Mouse (Mus musculus): ENCODE measurements around the gene Ppp1r12c. TPM values are rescaled to one million over a fixed set of nuclear protein-coding genes. Genes with fewer than 3 reads are reported as not detected.
"Not testable (repeated sequence)": the region's sequence is repeated elsewhere in the genome, so short reads cannot be mapped to it uniquely, and the experiment has no call there.

Gene Ppp1r12c
- polyA plus RNA-seq, 1 experiment from 2014 or later, result 55.4 TPM

GRCm38 (mm10) chr7:4539019-4539418 lies 37.5 kb upstream of the Ppp1r12c start:
- Histone ChIP-seq H3K36me3 (ENCODE audit: insufficient read depth, low read length) (no peaks in the 10 kb centered on the region), H3K4me2 (replicated peaks; ENCODE audit: low read depth, low read length) (no peak overlapping the region), H3K27me3 (replicated peaks; ENCODE audit: insufficient read depth, low read length) (no peaks in the 10 kb centered on the region), H3K27ac (ENCODE audit: low read length) (no peak overlapping the region), H3K4me3 (ENCODE audit: low read depth, low read length) (no peak overlapping the region), H3K4me1 (ENCODE audit: insufficient read depth, low read depth, low read length) (no peaks in the 10 kb centered on the region), H3K9ac (replicated peaks; ENCODE audit: low read depth) (no peak overlapping the region), H3K9me3 (ENCODE audit: low read length) (no peaks in the 10 kb centered on the region)
- no peak for TF ChIP-seq EP300 (IDR thresholded peaks at IDR 0.05)
- TF ChIP-seq CTCF (IDR thresholded peaks at IDR 0.05), result no peak
- ATAC-seq (no peak), DNase-seq (ENCODE audit: low spot score) (no peak)
- WGBS, result 62% methylated on average over 2 of the region's 2 CpGs

- no peak for DNase-seq (ENCODE audit: low spot score)
Measured at GRCm38 (mm10) chr7:4537181-4537580, 35.7 kb upstream of the Ppp1r12c start.

DNA sequence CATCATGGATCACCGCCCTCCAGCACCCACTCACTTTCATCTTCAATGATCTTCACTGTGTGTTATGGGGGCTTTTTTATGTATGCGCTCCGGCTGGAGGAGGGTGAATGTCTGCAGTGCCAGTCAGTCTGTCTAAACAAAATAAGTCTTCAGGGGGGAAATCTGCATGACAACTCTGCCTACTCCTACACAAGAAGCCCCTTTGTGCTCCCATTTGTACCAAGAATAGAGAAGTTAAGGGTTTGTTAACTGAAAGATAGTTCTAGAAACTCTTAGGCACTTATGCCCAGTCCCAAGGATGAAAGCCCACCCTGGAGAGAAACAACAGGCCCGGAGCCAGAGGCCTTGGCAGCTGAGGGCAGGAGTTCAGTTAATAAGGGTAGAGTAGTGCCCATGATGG lies 34.9 kb upstream of the Ppp1r12c start:
- no peak overlapping the region for H3K27ac ChIP-seq (ENCODE audit: low read length)
- H3K36me3 ChIP-seq (ENCODE audit: insufficient read depth, low read length), result no peaks in the 10 kb centered on the region
- WGBS, result 89% methylated on average over 4 of the region's 4 CpGs
- H3K4me1 ChIP-seq (ENCODE audit: insufficient read depth, low read depth, low read length), result peaks cover 3% of the 10 kb centered on the region; the same call in 1 of the 2 replicates
- H3K27me3 ChIP-seq (replicated peaks; ENCODE audit: insufficient read depth, low read length), result no peaks in the 10 kb centered on the region
- TF ChIP-seq CTCF (IDR thresholded peaks at IDR 0.05), result no peak
- no peak for TF ChIP-seq EP300 (IDR thresholded peaks at IDR 0.05)
- DNase-seq (ENCODE audit: low spot score) (no peak), ATAC-seq (no peak)
- no peak overlapping the region for H3K9ac ChIP-seq (replicated peaks; ENCODE audit: low read depth)
- H3K9me3 ChIP-seq (ENCODE audit: low read length), result no peaks in the 10 kb centered on the region
- H3K4me2 ChIP-seq (replicated peaks; ENCODE audit: low read depth, low read length), result no peak overlapping the region
- H3K4me3 ChIP-seq (ENCODE audit: low read depth, low read length), result no peak overlapping the region

More at GRCm38 (mm10) chr7:4537181-4537580, 35.7 kb upstream of the Ppp1r12c start:
- Histone ChIP-seq H3K27me3 (replicated peaks; ENCODE audit: insufficient read depth, low read length) (no peaks in the 10 kb centered on the region), H3K4me2 (replicated peaks; ENCODE audit: low read depth, low read length) (no peak overlapping the region), H3K4me1 (ENCODE audit: insufficient read depth, low read depth, low read length) (peaks cover 1% of the 10 kb centered on the region; the same call in 1 of the 2 replicates), H3K27ac (ENCODE audit: low read length) (no peak overlapping the region), H3K9ac (replicated peaks; ENCODE audit: low read depth) (no peak overlapping the region), H3K9me3 (ENCODE audit: low read length) (no peaks in the 10 kb centered on the region), H3K4me3 (ENCODE audit: low read depth, low read length) (no peak overlapping the region), H3K36me3 (ENCODE audit: insufficient read depth, low read length) (no peaks in the 10 kb centered on the region)
- TF ChIP-seq CTCF (IDR thresholded peaks at IDR 0.05) (no peak), EP300 (IDR thresholded peaks at IDR 0.05) (no peak)
- no peak for ATAC-seq
- WGBS, result 35% methylated on average over 4 of the region's 4 CpGs

DNA sequence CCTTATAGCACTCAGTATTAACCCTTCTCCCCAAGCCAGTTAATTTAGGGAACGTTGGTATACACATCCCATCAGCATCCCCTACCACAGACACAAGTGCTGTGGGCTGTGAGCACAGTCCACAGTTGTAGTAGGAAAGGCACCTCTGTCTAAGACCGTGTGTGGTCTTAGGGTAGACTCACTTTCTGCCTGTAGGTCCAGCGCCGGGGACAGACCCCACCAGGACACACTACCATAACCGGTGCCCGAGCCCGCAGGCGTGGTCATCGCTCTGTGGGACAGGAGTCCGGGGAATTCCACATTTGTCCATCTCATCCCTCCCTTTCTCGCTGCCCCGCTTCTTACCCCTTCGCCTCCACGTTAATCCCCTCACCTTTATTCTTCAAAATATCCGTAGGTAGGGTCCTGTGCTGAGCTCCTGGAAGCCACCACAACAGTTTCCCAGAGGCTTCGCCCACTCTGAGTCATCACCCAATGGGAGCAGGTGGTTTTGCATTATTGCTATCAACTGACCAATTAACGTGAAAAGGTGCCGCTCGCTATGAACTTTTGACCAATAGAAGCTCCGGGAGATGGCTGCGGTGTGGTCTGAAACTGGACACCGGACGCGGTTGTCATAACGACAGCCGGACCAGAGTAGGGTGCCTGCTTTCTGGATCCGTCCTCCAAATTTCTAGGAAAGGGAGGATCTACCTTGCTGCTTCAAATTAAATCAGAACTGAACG lies 30.7 kb upstream of the Ppp1r12c start, which contains the start of gene Dnaaf3:
Dnaaf3 (minus strand) TSS at position 449 of the 725 bp plus-strand sequence.
- peaks cover 3% of the 10 kb centered on the region; the same call in 1 of the 2 replicates for H3K4me1 ChIP-seq (ENCODE audit: insufficient read depth, low read depth, low read length)
- TF ChIP-seq EP300 (IDR thresholded peaks at IDR 0.05) (peak; percentile 40; the same call in 1 of the 2 replicates), CTCF (IDR thresholded peaks at IDR 0.05) (no peak)
- peak within 1 kb of the TSS; percentile 24; the same call in 1 of the 2 replicates for H3K4me3 ChIP-seq (ENCODE audit: low read depth, low read length)
- H3K9ac ChIP-seq (replicated peaks; ENCODE audit: low read depth), result no peak within 1 kb of the TSS; the same call in 1 of the 2 replicates
- DNase-seq (ENCODE audit: low spot score) (peak; percentile 92), ATAC-seq (peak; percentile 97)
- H3K36me3 ChIP-seq (ENCODE audit: insufficient read depth, low read length), result no peaks in the 10 kb centered on the region
- no peak within 1 kb of the TSS for H3K27ac ChIP-seq (ENCODE audit: low read length)
- 5% methylated on average over 28 of the region's 28 CpGs for WGBS
- no peaks in the 10 kb centered on the region for H3K27me3 ChIP-seq (replicated peaks; ENCODE audit: insufficient read depth, low read length)
- no peaks in the 10 kb centered on the region for H3K9me3 ChIP-seq (ENCODE audit: low read length)
- peak within 1 kb of the TSS; percentile 50 for H3K4me2 ChIP-seq (replicated peaks; ENCODE audit: low read depth, low read length)

- WGBS, result 37% methylated on average over 7 of the region's 8 CpGs
- not testable (repeated sequence) for H3K4me3 ChIP-seq (ENCODE audit: low read depth, low read length); H3K27ac ChIP-seq (ENCODE audit: low read length); H3K9me3 ChIP-seq (ENCODE audit: low read length); H3K36me3 ChIP-seq (ENCODE audit: insufficient read depth, low read length); ATAC-seq; H3K4me2 ChIP-seq (replicated peaks; ENCODE audit: low read depth, low read length); H3K9ac ChIP-seq (replicated peaks; ENCODE audit: low read depth); H3K4me1 ChIP-seq (ENCODE audit: insufficient read depth, low read depth, low read length); DNase-seq (ENCODE audit: low spot score); H3K27me3 ChIP-seq (replicated peaks; ENCODE audit: insufficient read depth, low read length)
Measured at GRCm38 (mm10) chr7:4530166-4530565, 28.7 kb upstream of the Ppp1r12c start.

DNA sequence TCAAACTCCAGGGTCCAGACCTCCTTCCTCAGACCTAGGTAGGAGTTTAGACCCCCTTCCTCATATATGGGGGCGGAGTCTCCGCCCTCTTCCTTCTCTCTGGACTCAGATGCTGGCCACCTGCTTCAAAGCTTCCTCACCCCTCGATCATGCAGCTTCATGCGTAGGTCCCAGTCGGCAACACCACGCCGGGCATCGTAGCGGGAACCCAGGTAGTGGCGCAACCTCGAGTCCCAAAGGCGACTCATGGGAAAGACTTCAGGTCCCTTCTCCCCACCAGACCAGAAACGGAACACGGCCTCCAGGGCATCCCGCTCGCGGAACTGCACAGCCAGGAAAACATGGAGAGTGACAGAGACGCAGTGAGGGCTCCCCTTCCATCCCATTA lies 25.8 kb upstream of the Ppp1r12c start:
- H3K36me3 ChIP-seq (ENCODE audit: insufficient read depth, low read length), result no peaks in the 10 kb centered on the region
- no peaks in the 10 kb centered on the region for H3K9me3 ChIP-seq (ENCODE audit: low read length)
- WGBS, result 54% methylated on average over 18 of the region's 18 CpGs
- no peak overlapping the region for H3K27ac ChIP-seq (ENCODE audit: low read length)
- no peaks in the 10 kb centered on the region for H3K27me3 ChIP-seq (replicated peaks; ENCODE audit: insufficient read depth, low read length)
- DNase-seq (ENCODE audit: low spot score) (no peak), ATAC-seq (no peak)
- peak overlapping the region; percentile 61; the same call in 1 of the 2 replicates for H3K4me2 ChIP-seq (replicated peaks; ENCODE audit: low read depth, low read length)
- H3K4me1 ChIP-seq (ENCODE audit: insufficient read depth, low read depth, low read length), result peaks cover 3% of the 10 kb centered on the region; the same call in 1 of the 2 replicates
- H3K9ac ChIP-seq (replicated peaks; ENCODE audit: low read depth), result no peak overlapping the region
- no peak overlapping the region for H3K4me3 ChIP-seq (ENCODE audit: low read depth, low read length)
- no peak for TF ChIP-seq CTCF (IDR thresholded peaks at IDR 0.05)
- no peak for TF ChIP-seq EP300 (IDR thresholded peaks at IDR 0.05)
